Mouse (Mus musculus) MEL (cell line): Measurements from ENCODE around the gene Leng8. TPM values are rescaled to one million over a fixed set of nuclear protein-coding genes. Genes with fewer than 3 reads are reported as not detected.

ENCODE experiments used
- DNase-seq: peaks from one replicate; pipeline ENCODE4 v3.0.0; 2011; ENCODE audit warnings: low read depth, low spot score
- H3K27ac ChIP-seq: 2 replicates; pipeline ENCODE4 v1.5.1; 2012; ENCODE audit warnings: low read depth, mild to moderate bottlenecking, control low read depth, low read length, moderate library complexity; ENCODE audit not compliant: control insufficient read depth
- H3K27me3 ChIP-seq, 2 experiments: fragments of 150-350 bp in 1 of 2; sonication (generic) in 1 of 2; 2 replicates each; pipeline ENCODE4 v1.6.1; 2012; ENCODE audit warnings: low read length in 2 of 2, mild to moderate bottlenecking in 2 of 2, improper control_type of control experiment in 1 of 2, moderate library complexity in 1 of 2; ENCODE audit not compliant: insufficient read depth in 2 of 2, control insufficient read depth in 1 of 2
- H3K36me3 ChIP-seq, 2 experiments: 2 replicates each; pipeline ENCODE4 v1.6.1; 2012 to 2014; ENCODE audit warnings: low read length in 2 of 2, improper control_type of control experiment in 1 of 2, inconsistent platforms in 1 of 2, mild to moderate bottlenecking in 1 of 2; ENCODE audit not compliant: insufficient read depth in 2 of 2, control insufficient read depth in 1 of 2
- H3K4me1 ChIP-seq, 2 experiments: fragments of 150-350 bp in 1 of 2; sonication (generic) in 1 of 2; 2 replicates each; pipeline ENCODE4 v1.6.1; 2012; ENCODE audit warnings: low read length in 2 of 2, improper control_type of control experiment in 1 of 2, mild to moderate bottlenecking in 1 of 2; ENCODE audit not compliant: insufficient read depth in 2 of 2, control insufficient read depth in 1 of 2
- H3K4me3 ChIP-seq, 2 experiments: fragments of 150-350 bp in 1 of 2; sonication (generic) in 1 of 2; 2 replicates each; pipeline ENCODE4 v1.5.1; 2012; ENCODE audit warnings: low read depth in 2 of 2, low read length in 2 of 2, mild to moderate bottlenecking in 2 of 2, moderate library complexity in 2 of 2, control low read depth in 1 of 2, improper control_type of control experiment in 1 of 2; ENCODE audit not compliant: control insufficient read depth in 1 of 2, insufficient read depth in 1 of 2
- H3K79me2 ChIP-seq: 2 replicates; pipeline ENCODE4 v1.6.1; 2012; ENCODE audit warnings: mild to moderate bottlenecking, low read length, moderate library complexity; ENCODE audit not compliant: control insufficient read depth, poor library complexity, insufficient read depth
- H3K9ac ChIP-seq: 2 replicates; pipeline ENCODE4 v1.6.1; 2012; ENCODE audit warnings: low read depth, mild to moderate bottlenecking, control low read depth, low read length, moderate library complexity; ENCODE audit not compliant: control insufficient read depth, poor library complexity, severe bottlenecking
- H3K9me3 ChIP-seq: fragments of 150-350 bp; sonication (generic); replicated peaks from 2 replicates; pipeline ENCODE4 v1.6.1; 2012; ENCODE audit warnings: mild to moderate bottlenecking, low read length, improper control_type of control experiment, moderate library complexity; ENCODE audit not compliant: insufficient read depth
- CHD2 ChIP-seq: IDR thresholded peaks from 2 replicates; pipeline ENCODE4 v1.6.1; 2011; ENCODE audit warnings: low read length, improper control_type of control experiment
- CTCF ChIP-seq, 3 experiments: IDR thresholded peaks in 2 of 3; conservative IDR thresholded peaks in 1 of 3; 2 replicates each; pipeline ENCODE4 v1.5.1; 2011 to 2012; ENCODE audit warnings: low read length in 3 of 3, low read depth in 2 of 3, mild to moderate bottlenecking in 2 of 3, improper control_type of control experiment in 1 of 3, inconsistent platforms in 1 of 3, mixed read lengths in 1 of 3, moderate library complexity in 1 of 3; ENCODE audit not compliant: control insufficient read depth in 1 of 3, insufficient read depth in 1 of 3, poor library complexity in 1 of 3, severe bottlenecking in 1 of 3
- E2F4 ChIP-seq: IDR thresholded peaks from 2 replicates; pipeline ENCODE4 v1.6.1; 2011; ENCODE audit warnings: low read depth, low read length, improper control_type of control experiment, borderline replicate concordance
- ELF1 ChIP-seq: IDR thresholded peaks from 2 replicates; pipeline ENCODE4 v1.6.1; 2014; ENCODE audit warnings: low read depth, mild to moderate bottlenecking, inconsistent platforms, low read length, improper control_type of control experiment, moderate library complexity
- EP300 ChIP-seq, 2 experiments: IDR thresholded peaks; 2 replicates each; pipeline ENCODE4 v1.6.1; 2011; ENCODE audit warnings: improper control_type of control experiment in 2 of 2, low read length in 2 of 2, low read depth in 1 of 2, mild to moderate bottlenecking in 1 of 2
- ETS1 ChIP-seq: IDR thresholded peaks from 2 replicates; pipeline ENCODE4 v1.6.1; 2012; ENCODE audit warnings: low read depth, mild to moderate bottlenecking, inconsistent platforms, low read length, improper control_type of control experiment, moderate library complexity
- GABPA ChIP-seq: IDR thresholded peaks from 2 replicates; pipeline ENCODE4 v1.6.1; 2012; ENCODE audit warnings: low read depth, mild to moderate bottlenecking, inconsistent platforms, low read length, improper control_type of control experiment, moderate library complexity
- GATA1 ChIP-seq: IDR thresholded peaks from 2 replicates; pipeline ENCODE4 v1.6.1; 2011; ENCODE audit warnings: low read depth, low read length, improper control_type of control experiment
- HCFC1 ChIP-seq: IDR thresholded peaks from 2 replicates; pipeline ENCODE4 v1.6.1; 2012; ENCODE audit warnings: low read depth, mild to moderate bottlenecking, inconsistent platforms, low read length, improper control_type of control experiment, moderate library complexity
- JUND ChIP-seq: IDR thresholded peaks from 2 replicates; pipeline ENCODE4 v1.6.1; 2011; ENCODE audit warnings: low read depth, mild to moderate bottlenecking, improper control_type of control experiment, low read length
- KAT2A ChIP-seq: conservative IDR thresholded peaks from 2 replicates; pipeline ENCODE4 v1.6.1; 2012; ENCODE audit warnings: low read depth, low read length, improper control_type of control experiment, inconsistent platforms
- MAFK ChIP-seq: IDR thresholded peaks from 2 replicates; pipeline ENCODE4 v1.6.1; 2011; ENCODE audit warnings: low read depth, mild to moderate bottlenecking, low read length, improper control_type of control experiment, borderline replicate concordance
- MAX ChIP-seq: IDR thresholded peaks from 2 replicates; pipeline ENCODE4 v1.6.1; 2011; ENCODE audit warnings: low read length, improper control_type of control experiment
- MAZ ChIP-seq: IDR thresholded peaks from 2 replicates; pipeline ENCODE4 v1.6.1; 2012; ENCODE audit warnings: low read depth, mild to moderate bottlenecking, inconsistent platforms, low read length, improper control_type of control experiment
- MEF2A ChIP-seq: IDR thresholded peaks from 2 replicates; pipeline ENCODE4 v1.6.1; 2014; ENCODE audit warnings: low read depth, mild to moderate bottlenecking, inconsistent platforms, low read length, improper control_type of control experiment; ENCODE audit not compliant: poor library complexity, insufficient replicate concordance, severe bottlenecking; ENCODE audit errors: extremely low read depth
- MXI1 ChIP-seq: IDR thresholded peaks from 2 replicates; pipeline ENCODE4 v1.6.1; 2011; ENCODE audit warnings: mild to moderate bottlenecking, low read depth, low read length, improper control_type of control experiment
- MYB ChIP-seq: IDR thresholded peaks from 2 replicates; pipeline ENCODE4 v1.6.1; 2011; ENCODE audit warnings: mild to moderate bottlenecking, low read depth, low read length, improper control_type of control experiment
- NELFE ChIP-seq: IDR thresholded peaks from 2 replicates; pipeline ENCODE4 v1.6.1; 2011; ENCODE audit warnings: low read depth, low read length, improper control_type of control experiment
- NRF1 ChIP-seq: IDR thresholded peaks from 2 replicates; pipeline ENCODE4 v1.6.1; 2014; ENCODE audit warnings: low read depth, mild to moderate bottlenecking, inconsistent platforms, low read length, improper control_type of control experiment, moderate library complexity; ENCODE audit not compliant: poor library complexity, insufficient read depth, severe bottlenecking
- POLR2A ChIP-seq, 2 experiments: IDR thresholded peaks; 2 replicates each; pipeline ENCODE4 v1.6.1; 2011 to 2012; ENCODE audit warnings: low read length in 2 of 2, mild to moderate bottlenecking in 2 of 2, control low read depth in 1 of 2, improper control_type of control experiment in 1 of 2, low read depth in 1 of 2, moderate library complexity in 1 of 2; ENCODE audit not compliant: control insufficient read depth in 1 of 2, insufficient read depth in 1 of 2, poor library complexity in 1 of 2
- POLR2AphosphoS2 ChIP-seq: IDR thresholded peaks from 2 replicates; pipeline ENCODE4 v1.6.1; 2011; ENCODE audit warnings: low read length, improper control_type of control experiment
- POLR2AphosphoS5 ChIP-seq: IDR thresholded peaks from 2 replicates; pipeline ENCODE4 v1.6.1; 2012; ENCODE audit warnings: low read depth, borderline replicate concordance, mild to moderate bottlenecking, inconsistent platforms, low read length, moderate library complexity, mixed read lengths
- RAD21 ChIP-seq: IDR thresholded peaks from 2 replicates; pipeline ENCODE4 v1.6.1; 2011; ENCODE audit warnings: mild to moderate bottlenecking, low read depth, low read length, improper control_type of control experiment
- RCOR1 ChIP-seq: IDR thresholded peaks from 2 replicates; pipeline ENCODE4 v1.6.1; 2012; ENCODE audit warnings: low read depth, mild to moderate bottlenecking, inconsistent platforms, low read length, improper control_type of control experiment
- SIN3A ChIP-seq: IDR thresholded peaks from 2 replicates; pipeline ENCODE4 v1.6.1; 2012; ENCODE audit warnings: low read length, improper control_type of control experiment, inconsistent platforms
- SMC3 ChIP-seq: IDR thresholded peaks from 2 replicates; pipeline ENCODE4 v1.6.1; 2011; ENCODE audit warnings: low read depth, low read length, improper control_type of control experiment
- TAL1 ChIP-seq: IDR thresholded peaks from 2 replicates; pipeline ENCODE4 v1.6.1; 2012; ENCODE audit warnings: mild to moderate bottlenecking, inconsistent platforms, low read length, moderate library complexity, mixed read lengths
- TBP ChIP-seq: IDR thresholded peaks from 2 replicates; pipeline ENCODE4 v1.8.0; 2011; ENCODE audit warnings: low read depth, low read length, improper control_type of control experiment
- TCF12 ChIP-seq: IDR thresholded peaks from 2 replicates; pipeline ENCODE4 v1.6.1; 2014; ENCODE audit warnings: low read depth, mild to moderate bottlenecking, inconsistent platforms, low read length, improper control_type of control experiment, moderate library complexity
- UBTF ChIP-seq: IDR thresholded peaks from 2 replicates; pipeline ENCODE4 v1.6.1; 2012; ENCODE audit warnings: low read depth, mild to moderate bottlenecking, inconsistent platforms, low read length, improper control_type of control experiment, moderate library complexity, borderline replicate concordance; ENCODE audit not compliant: insufficient read depth
- USF1 ChIP-seq: IDR thresholded peaks from 2 replicates; pipeline ENCODE4 v1.6.1; 2014; ENCODE audit warnings: low read depth, mild to moderate bottlenecking, inconsistent platforms, low read length, improper control_type of control experiment, moderate library complexity
- USF2 ChIP-seq, 2 experiments: IDR thresholded peaks; 2 replicates each; pipeline ENCODE4 v1.6.1; 2011 to 2012; ENCODE audit warnings: improper control_type of control experiment in 2 of 2, low read length in 2 of 2, borderline replicate concordance in 1 of 2, inconsistent platforms in 1 of 2, low read depth in 1 of 2, mild to moderate bottlenecking in 1 of 2; ENCODE audit not compliant: insufficient read depth in 1 of 2
- ZKSCAN1 ChIP-seq: IDR thresholded peaks from 2 replicates; pipeline ENCODE4 v1.6.1; 2012; ENCODE audit warnings: low read depth, mild to moderate bottlenecking, inconsistent platforms, low read length, improper control_type of control experiment, moderate library complexity
- ZMIZ1 ChIP-seq: IDR thresholded peaks from 2 replicates; pipeline ENCODE4 v1.6.1; 2012; ENCODE audit warnings: low read depth, mild to moderate bottlenecking, inconsistent platforms, low read length, improper control_type of control experiment, moderate library complexity
- ZNF384 ChIP-seq: IDR thresholded peaks from 2 replicates; pipeline ENCODE4 v1.6.1; 2012; ENCODE audit warnings: low read depth, mild to moderate bottlenecking, inconsistent platforms, low read length, improper control_type of control experiment
- polyA plus RNA-seq, 2 experiments: library from polyadenylated mRNA; stranded (reverse) in 1 of 2; unstranded in 1 of 2; fragments of >175 nt in 1 of 2; fragments of >200 nt in 1 of 2; gene quantifications; 2 replicates each; pipeline versions ENCODE4 v1.2.1 to v1.2.4; 2012; ENCODE audit warnings: low replicate concordance in 2 of 2, low read depth in 1 of 2; ENCODE audit not compliant: insufficient read length in 2 of 2, insufficient read depth in 1 of 2, missing spikeins in 1 of 2
- total RNA-seq: library from RNA; depleted of rRNA; stranded (reverse); fragments of 300-350 nt; gene quantifications from 2 replicates; pipeline ENCODE4 v1.2.3, GENCODE M21; 2012; rRNA removed

The Leng8 gene
- total RNA-seq (28.2 and 29.6 TPM in 2 replicates), polyA plus RNA-seq (10 to 100 TPM in 1 of 2 experiments, not detected in 1; 89.9 TPM)

DNA sequence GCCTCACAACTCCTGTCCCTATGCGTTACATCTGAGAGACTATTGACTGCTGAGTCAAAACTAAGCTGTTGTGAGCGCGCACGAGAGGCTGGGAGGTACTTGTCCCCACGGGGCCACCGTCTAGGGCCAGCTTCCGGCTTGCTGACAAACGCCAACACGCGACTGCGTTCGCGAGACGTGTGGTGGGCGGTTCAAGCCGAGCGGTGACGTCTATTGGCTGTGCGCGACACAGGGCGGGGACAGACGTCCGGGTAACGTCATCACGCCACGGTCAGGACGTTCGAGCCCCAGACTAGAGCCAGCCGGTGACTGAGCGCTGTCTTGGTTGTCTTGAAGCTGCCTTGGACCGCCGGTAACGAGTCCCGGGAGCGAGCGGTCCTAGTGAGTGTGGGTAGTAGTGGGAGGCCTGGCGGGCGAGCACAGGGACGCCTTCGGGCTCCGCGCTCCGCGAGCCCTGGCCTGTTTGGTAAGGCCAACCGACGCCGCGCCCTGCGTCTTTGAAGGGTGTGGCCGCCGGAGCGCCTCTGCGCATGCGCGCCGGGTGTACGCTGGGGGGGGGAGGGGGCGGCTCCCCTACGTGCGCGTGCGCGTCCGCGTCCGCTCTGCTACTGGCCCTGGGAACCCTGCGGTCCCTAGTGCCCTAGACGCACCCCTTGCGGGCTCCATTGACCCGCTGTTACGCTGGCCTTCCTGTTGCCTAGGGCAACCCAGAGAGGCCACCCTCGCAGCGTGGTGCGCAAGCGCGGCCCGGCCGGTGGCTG lies at the start of gene Leng8:
Gene Leng8, plus strand, starts transcription at position 269 of the 761 bp plus-strand sequence.
- peaks cover 0 to 13% of the 10 kb centered on the region in 2 experiments; a peak in 3 of 4 replicates for H3K4me1 ChIP-seq
- H3K4me3 ChIP-seq, result peak within 1 kb of the TSS; percentile 82 to 88
- peaks cover 5 to 11% of the 10 kb centered on the region in 2 experiments for H3K36me3 ChIP-seq
- TF ChIP-seq POLR2AphosphoS5 (no peak), SMC3 (0 out of 2 replicates have a peak, but pooled peaks have one; percentile 12), TBP (peak; percentile 66), MEF2A (no peak), ETS1 (peak; percentile 83), ZMIZ1 (peak; percentile 93), ZNF384 (no peak), EP300 (IDR thresholded peaks at IDR 0.05; ENCODE audit: low read depth in 1 of 2, low read length in 2 of 2) (peak in 1 of 2 experiments; percentile 52; a peak in 2 of 4 replicates), JUND (no peak), MAFK (peak; percentile 68), USF1 (peak; percentile 72), MAX (peak; percentile 92), USF2 (IDR thresholded peaks at IDR 0.05; ENCODE audit: borderline replicate concordance in 1 of 2, insufficient read depth in 1 of 2, low read depth in 1 of 2, low read length in 2 of 2) (no peak), RAD21 (no peak), GATA1 (no peak), MXI1 (peak; percentile 92), NRF1 (peak; percentile 89), NELFE (peak; percentile 88), HCFC1 (peak; percentile 94), RCOR1 (0 out of 2 replicates have a peak, but pooled peaks have one; percentile 6), MAZ (peak; percentile 58; the same call in 1 of the 2 replicates), CHD2 (peak; percentile 89), E2F4 (no peak), UBTF (no peak), MYB (peak; percentile 67), ELF1 (peak; percentile 100), SIN3A (peak; percentile 99), TCF12 (peak; percentile 75; the same call in 1 of the 2 replicates), CTCF (IDR thresholded peaks at IDR 0.05 in 2 of 3, conservative IDR thresholded peaks at IDR 0.05 in 1 of 3; ENCODE audit: control insufficient read depth in 1 of 3, insufficient read depth in 1 of 3, low read depth in 2 of 3, low read length in 3 of 3, poor library complexity in 1 of 3, severe bottlenecking in 1 of 3) (no peak), TAL1 (no peak), GABPA (no peak), POLR2AphosphoS2 (peak; percentile 91; the same call in 1 of the 2 replicates), ZKSCAN1 (no peak), KAT2A (peak; percentile 85), POLR2A (IDR thresholded peaks at IDR 0.05; ENCODE audit: control insufficient read depth in 1 of 2, insufficient read depth in 1 of 2, low read depth in 1 of 2, low read length in 2 of 2, poor library complexity in 1 of 2) (peak in 1 of 2 experiments; percentile 94)

More for the DNA sequence above, at the start of gene Leng8:
- peak; percentile 99 for DNase-seq
- Histone ChIP-seq H3K27ac (peak within 1 kb of the TSS; percentile 89), H3K9me3 (no peaks in the 10 kb centered on the region), H3K27me3 (no peaks in the 10 kb centered on the region), H3K9ac (peak within 1 kb of the TSS; percentile 88), H3K79me2 (peaks cover 32% of the 10 kb centered on the region)
